Mouse (Mus musculus): ENCODE measurements around the gene Setx. TPM values are rescaled to one million over a fixed set of nuclear protein-coding genes. Genes with fewer than 3 reads are reported as not detected.

Setx gene
- polyA plus RNA-seq, 1 experiment from 2014 or later = 14.4 TPM

Other genes starting within 250 kb of the Setx start
- gene Barhl1, start 207.5 kb upstream of the Setx start, polyA plus RNA-seq (2015; fragmentation: Nextera tagmentation; extraction: Ambion mirVana) = 53.5 and 77.8 TPM in 2 replicates
- gene Cfap77, start 69.1 kb upstream of the Setx start, polyA plus RNA-seq (2015; fragmentation: Nextera tagmentation; extraction: Ambion mirVana) = 0.82 and 1.3 TPM in 2 replicates
- gene Ttf1, start 63.9 kb upstream of the Setx start, polyA plus RNA-seq (2015; fragmentation: Nextera tagmentation; extraction: Ambion mirVana) = 8.0 and 8.9 TPM in 2 replicates
- gene Ntng2, start 128.8 kb downstream of the Setx start, polyA plus RNA-seq (2015; fragmentation: Nextera tagmentation; extraction: Ambion mirVana) = 13.4 and 14.6 TPM in 2 replicates
- 78.6 and 80.2 TPM in 2 replicates for gene Med27, start 222.6 kb downstream of the Setx start, polyA plus RNA-seq (2015; fragmentation: Nextera tagmentation; extraction: Ambion mirVana)